Mouse (Mus musculus): Measurements from ENCODE around the gene Rapgef5. TPM values are rescaled to one million over a fixed set of nuclear protein-coding genes. Genes with fewer than 3 reads are reported as not detected.
"Not testable (repeated sequence)": the region's sequence is repeated elsewhere in the genome, so short reads cannot be mapped to it uniquely, and the experiment has no call there.

Gene Rapgef5
- total RNA-seq, 2 experiments from 2014 or later = 192 to 197 TPM

DNA sequence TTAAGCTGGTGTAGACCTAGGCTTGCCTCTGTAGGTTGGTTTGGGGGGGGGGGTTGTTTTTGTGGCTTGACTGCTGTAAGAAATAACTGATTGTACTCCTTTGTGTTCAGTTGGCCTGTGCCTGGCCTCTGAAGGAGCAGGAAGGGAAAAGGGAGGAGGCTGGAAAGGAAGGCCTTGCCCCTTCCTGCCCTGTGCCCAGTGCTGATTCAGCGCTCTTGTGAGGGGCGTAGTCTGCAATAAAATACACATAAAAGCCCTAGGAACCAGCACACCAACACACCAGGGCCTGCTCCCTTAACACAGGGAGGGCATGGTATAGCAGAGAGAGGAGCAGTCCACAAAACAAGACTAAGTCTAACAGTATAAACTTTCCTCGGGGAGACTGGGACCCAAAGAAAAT lies 247.0 kb downstream of the Rapgef5 start:
- no peak for DNase-seq (ENCODE audit: low spot score in 2 of 2)

GRCm38 (mm10) chr12:117764839-117765238 lies 248.6 kb downstream of the Rapgef5 start:
- DNase-seq (ENCODE audit: low spot score in 2 of 2) = peak; percentile 72 to 91

- peak; percentile 47 to 85 for DNase-seq (ENCODE audit: low spot score in 2 of 2)
Measured at GRCm38 (mm10) chr12:117769113-117769512, 252.8 kb downstream of the Rapgef5 start.

GRCm38 (mm10) chr12:117770211-117770610 lies 253.9 kb downstream of the Rapgef5 start:
- no peak for DNase-seq (ENCODE audit: low spot score in 2 of 2)

- no peak for DNase-seq (ENCODE audit: low spot score in 2 of 2)
Measured at GRCm38 (mm10) chr12:117771156-117771555, 254.9 kb downstream of the Rapgef5 start.

DNA sequence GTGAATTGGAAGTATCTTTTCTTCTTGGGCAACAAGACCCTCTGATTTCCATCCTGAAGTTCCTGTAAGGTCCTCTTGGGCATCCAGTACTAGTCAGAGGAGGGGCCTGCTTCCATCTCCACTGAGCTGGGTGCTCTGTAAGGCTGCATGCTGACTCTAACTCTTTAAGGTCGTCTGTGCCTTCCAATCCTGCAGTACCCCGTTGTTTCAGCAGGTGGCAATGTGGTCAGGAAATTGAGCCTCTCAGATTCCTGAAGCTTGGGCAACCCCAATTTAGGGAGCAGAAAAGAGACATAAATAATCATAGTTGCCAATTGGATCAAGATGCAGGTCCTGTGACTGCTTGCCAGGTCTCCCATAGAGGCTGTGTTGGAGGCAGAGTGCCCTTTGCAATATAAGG lies 256.4 kb downstream of the Rapgef5 start:
- DNase-seq (ENCODE audit: low spot score in 2 of 2) = peak; percentile 47 to 87

GRCm38 (mm10) chr12:117776841-117777240 lies 260.6 kb downstream of the Rapgef5 start:
- no peak for DNase-seq (ENCODE audit: low spot score in 2 of 2)

- no peak for DNase-seq (ENCODE audit: low spot score in 2 of 2)
Measured at GRCm38 (mm10) chr12:117781360-117781759, 265.1 kb downstream of the Rapgef5 start.

DNA sequence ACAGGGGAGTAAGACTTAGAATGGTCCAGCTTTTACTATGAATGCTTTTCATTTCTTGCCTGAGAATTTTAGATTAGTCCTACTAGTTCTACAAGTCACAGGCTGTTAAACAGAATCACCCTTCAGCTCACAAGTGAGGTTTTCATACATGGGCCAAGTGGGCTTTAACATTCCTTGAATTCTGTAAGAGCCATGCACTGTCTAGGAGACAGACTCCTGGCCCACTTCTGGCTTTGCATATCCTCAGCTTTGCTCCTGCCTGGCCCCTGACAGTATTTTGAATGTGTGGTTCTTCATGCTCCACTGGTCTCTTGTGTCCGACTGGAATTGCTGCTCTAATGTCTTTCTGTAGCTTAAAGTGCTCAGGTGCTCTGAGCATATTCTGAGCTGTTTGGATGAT lies 267.1 kb downstream of the Rapgef5 start:
- no peak for DNase-seq (ENCODE audit: low spot score in 2 of 2)

DNA sequence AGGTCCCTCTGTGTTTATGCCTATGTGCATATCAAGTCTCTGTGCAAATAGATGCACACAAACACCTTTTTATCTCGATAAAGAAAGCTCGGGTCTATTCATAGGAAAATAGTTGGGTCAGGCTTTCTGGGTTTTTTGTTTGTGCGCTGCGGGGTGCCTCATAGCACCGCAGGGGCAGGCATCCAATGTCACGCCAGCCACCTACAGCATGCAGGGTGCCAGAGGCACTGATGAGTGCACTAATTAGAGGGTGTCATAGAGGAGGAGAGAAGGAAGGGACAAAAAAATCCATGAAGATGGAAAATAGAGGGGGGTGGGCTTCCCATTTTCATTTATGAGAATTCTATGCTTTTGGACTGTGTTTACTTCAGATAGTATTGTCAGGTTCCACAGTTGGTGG lies 270.3 kb downstream of the Rapgef5 start:
- DNase-seq (ENCODE audit: low spot score in 2 of 2) = no peak

DNA sequence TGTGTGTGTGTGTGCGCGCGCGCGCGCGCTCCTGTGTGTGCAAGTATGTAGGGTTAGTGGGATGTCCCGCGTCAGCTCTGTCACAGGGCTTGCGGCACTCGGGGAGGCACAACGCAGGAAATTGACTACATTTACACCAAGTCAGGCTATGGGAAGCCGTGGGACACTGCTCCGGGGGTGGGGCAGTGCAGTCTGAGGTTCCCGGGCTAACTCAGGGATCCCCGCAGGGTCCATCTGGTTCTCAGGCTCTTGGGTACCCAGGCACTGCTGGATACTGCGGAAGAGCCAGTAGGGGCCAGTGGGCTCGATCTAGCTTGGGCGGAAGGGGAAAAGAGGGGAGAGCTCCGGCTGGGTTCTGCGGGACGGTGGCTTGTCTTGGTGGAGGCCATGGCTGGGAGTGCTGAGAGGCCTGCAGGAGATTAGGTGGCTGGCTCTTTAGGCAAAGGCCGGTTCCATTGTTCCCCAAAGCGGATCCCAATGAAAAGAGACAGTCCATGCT lies 272.3 kb downstream of the Rapgef5 start:
- no peak for DNase-seq (ENCODE audit: low spot score in 2 of 2)

GRCm38 (mm10) chr12:117789017-117789416 lies 272.7 kb downstream of the Rapgef5 start:
- no peak for DNase-seq (ENCODE audit: low spot score in 2 of 2)

DNA sequence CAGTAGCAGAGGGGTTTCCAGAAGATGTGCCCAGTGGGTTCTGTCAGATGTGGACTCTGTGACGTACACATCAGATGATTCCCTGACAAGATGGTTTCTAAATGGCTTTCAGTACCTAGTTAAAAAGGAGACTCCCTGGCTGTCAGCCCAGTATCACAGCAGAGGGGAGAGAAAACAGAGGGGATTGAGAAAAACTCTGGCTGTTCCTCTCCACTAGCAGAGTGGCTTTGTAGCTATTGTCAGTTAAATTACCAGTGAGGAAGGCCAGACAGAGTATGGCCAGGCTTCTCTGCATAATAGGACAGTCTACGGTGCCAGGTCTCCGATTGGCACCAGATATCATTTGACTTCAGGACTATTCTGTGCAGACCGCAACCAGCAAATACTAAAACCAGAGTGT lies 279.0 kb downstream of the Rapgef5 start:
- DNase-seq (ENCODE audit: low spot score in 2 of 2) = no peak

DNA sequence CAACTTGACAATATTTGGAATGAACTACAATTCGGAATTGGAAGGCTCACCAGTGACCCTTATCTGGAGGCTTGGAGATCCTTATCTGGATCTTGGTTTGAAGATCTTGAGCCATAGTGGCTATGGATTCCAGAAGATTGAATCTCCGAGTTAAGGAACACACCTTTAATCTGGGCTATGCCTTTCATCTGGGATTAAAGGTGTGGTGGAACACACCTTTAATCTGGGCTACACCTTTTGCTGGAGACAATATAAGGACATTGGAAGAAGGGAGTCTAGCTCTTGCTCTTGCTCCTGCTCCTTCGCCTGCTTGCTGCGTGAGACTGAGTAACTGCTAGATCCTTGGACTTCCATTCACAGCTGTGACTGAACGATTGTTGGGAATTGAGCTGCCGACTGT lies 287.7 kb downstream of the Rapgef5 start, which contains the start of gene Cdca7l:
TSS of gene Cdca7l (plus strand) at position 301 of the 400 bp plus-strand sequence.
- DNase-seq (ENCODE audit: low spot score in 2 of 2) = not testable (repeated sequence)

- peak in 1 of 2 experiments; percentile 35 for DNase-seq (ENCODE audit: low spot score in 2 of 2)
Measured at GRCm38 (mm10) chr12:117805576-117805975, 289.3 kb downstream of the Rapgef5 start.

DNA sequence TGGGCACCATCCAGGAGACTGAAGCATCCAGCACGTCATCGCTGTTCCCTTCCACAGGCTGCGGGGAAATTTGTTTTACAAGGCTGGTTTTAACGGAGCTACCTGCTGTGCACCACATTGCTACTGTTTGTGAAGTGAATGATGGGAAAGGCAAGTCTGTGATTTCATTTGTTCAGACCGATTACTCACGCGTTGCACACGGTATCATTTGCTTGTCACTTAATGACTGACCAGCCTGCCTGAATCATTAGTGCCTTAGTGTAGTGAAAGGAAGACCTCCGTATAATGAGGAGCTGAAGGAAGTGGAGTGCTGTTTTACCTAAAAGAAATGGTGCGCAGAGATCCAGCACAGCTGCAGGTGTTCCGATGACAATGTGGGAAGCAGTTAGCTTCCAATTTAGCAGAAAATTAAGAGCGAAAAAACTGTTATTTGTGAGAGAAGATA lies 289.8 kb downstream of the Rapgef5 start:
- DNase-seq (ENCODE audit: low spot score in 2 of 2) = peak in 1 of 2 experiments; percentile 38

DNA sequence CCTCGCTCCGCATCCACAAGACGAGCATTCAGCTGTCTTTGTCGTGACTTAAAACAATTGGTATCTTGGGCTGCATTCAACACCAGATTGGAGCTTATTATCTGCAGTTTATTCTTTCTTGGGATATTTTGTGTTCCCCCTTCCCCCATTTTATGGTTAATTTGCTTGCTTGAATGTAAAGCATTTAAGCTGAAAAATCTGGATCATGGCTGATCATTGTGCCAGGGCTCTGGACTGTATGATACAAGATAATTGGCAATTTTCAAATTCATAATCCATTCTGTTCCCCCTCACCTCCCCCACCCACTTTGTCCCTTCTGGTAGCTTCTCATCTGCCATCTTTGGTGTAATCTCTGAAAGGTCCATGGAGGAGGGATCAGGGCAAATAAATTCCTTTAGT lies 290.2 kb downstream of the Rapgef5 start:
- DNase-seq (ENCODE audit: low spot score in 2 of 2) = no peak

GRCm38 (mm10) chr12:117807637-117808036 lies 291.4 kb downstream of the Rapgef5 start:
- DNase-seq (ENCODE audit: low spot score in 2 of 2) = no peak

DNA sequence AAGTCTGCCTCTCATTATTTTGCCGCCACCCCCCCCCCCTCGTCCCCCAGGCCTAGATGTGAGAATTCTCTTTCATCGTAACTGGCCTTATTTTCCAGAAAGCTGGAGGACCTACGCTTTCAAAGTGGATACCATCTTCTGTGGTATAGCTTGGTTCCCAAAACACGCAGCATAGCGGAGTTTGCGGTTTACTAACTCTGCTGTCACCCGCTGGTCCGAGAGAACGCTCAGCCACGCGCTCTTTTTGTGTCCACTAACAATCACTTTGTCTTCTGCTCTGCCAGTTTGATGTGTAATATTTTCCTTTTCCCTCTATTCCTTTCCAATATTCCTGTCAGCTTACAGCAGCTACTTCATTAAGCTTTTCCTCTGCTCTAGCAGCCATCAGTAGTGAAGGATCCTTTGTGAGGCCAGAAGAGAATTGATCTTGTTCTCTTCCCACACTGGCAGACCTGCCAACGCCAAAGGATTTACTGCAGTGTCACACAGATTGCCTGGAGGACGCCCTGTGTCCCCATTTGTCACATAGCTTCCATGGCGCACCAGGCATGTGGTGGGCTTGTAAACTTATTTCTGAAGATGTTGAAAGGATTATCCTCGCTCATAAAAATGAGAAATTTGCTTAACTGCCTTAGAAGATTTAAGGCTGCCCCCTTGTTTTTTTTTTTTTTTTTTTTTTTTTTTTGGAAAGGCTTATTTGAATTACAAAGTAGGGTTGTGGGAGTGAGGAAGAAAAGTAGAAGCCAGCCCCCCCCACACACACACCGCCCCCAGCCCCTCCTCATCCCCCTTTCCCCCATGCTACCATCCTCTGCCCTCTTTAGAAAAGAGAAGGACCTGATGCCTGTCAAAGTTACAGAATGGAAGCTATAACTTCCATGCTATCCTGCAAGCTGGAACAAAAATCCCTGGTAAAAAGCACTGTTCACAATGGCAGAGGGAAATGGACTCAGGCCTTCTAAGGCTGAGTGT lies 292.4 kb downstream of the Rapgef5 start:
- no peak for DNase-seq (ENCODE audit: low spot score in 2 of 2)

All from layer of hippocampus, adult 18-20 months (tissue).